Mouse (Mus musculus) embryonic facial prominence, embryonic 10.5 days (tissue): ENCODE data around the gene Astl. TPM values are rescaled to one million over a fixed set of nuclear protein-coding genes. Genes with fewer than 3 reads are reported as not detected.

Experiments
- DNase-seq: peaks from one replicate; pipeline ENCODE4 v3.0.0-alpha.2; 2017; ENCODE audit warnings: low spot score
- H3K27ac ChIP-seq: fragments of 300-500 bp; sonication (generic); replicated peaks from 2 replicates; pipeline ENCODE4 v1.5.1; 2016; ENCODE audit warnings: mild to moderate bottlenecking
- H3K27me3 ChIP-seq: fragments of 300-500 bp; sonication (generic); replicated peaks from 2 replicates; pipeline ENCODE4 v1.6.1; 2016; ENCODE audit warnings: low read depth, mild to moderate bottlenecking; ENCODE audit not compliant: poor library complexity, severe bottlenecking
- H3K36me3 ChIP-seq: fragments of 300-500 bp; sonication (generic); replicated peaks from 2 replicates; pipeline ENCODE4 v1.6.1; 2016; ENCODE audit warnings: mild to moderate bottlenecking, moderate library complexity
- H3K4me1 ChIP-seq: fragments of 300-500 bp; sonication (generic); 2 replicates; pipeline ENCODE4 v1.6.1; 2016
- H3K4me3 ChIP-seq: fragments of 300-500 bp; sonication (generic); 2 replicates; pipeline ENCODE4 v1.5.1; 2016; ENCODE audit warnings: mild to moderate bottlenecking, moderate library complexity
- H3K9me3 ChIP-seq: fragments of 300-500 bp; sonication (generic); 2 replicates; pipeline ENCODE4 v1.6.1; 2016; ENCODE audit warnings: mild to moderate bottlenecking
- WGBS: fragments of 180-500 bp; shearing (Covaris S2); methylation state at CpG from one replicate; pipeline ENCODE4 v1.1.7; 2016; 5-methylcytosine and 5-hydroxymethylcytosine counted together
- polyA plus RNA-seq: library from polyadenylated mRNA; unstranded; fragments of >200 nt; fragmentation: Nextera tagmentation; extraction: Ambion mirVana; gene quantifications from 2 replicates; pipeline ENCODE4 v1.2.1, GENCODE M21; 2016

Astl gene
- polyA plus RNA-seq, 1 experiment from 2014 or later: 0.09 TPM

DNA sequence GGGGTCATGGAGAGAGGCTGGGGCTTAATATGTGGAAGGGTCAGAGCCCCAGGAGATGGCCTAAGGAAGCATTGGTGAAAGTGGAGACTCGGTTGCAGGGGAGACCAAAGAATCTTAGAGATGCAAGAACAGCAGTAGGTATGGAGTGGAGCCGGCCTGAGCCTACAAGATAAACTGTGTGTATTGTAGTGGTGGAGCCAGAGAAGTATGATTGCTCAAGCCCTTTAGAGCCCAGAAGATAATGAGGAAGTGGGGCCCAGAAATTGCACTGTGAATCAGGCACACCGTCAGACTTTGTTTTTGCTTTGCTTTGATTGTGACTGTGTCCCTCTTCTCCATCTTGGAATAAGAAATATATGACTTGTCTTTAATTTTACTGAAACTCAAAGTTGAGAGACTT lies 52.9 kb downstream of the Astl start:
- Histone ChIP-seq H3K27ac (no peak overlapping the region), H3K9me3 (no peaks in the 10 kb centered on the region), H3K4me3 (no peak overlapping the region), H3K4me1 (peaks cover 13% of the 10 kb centered on the region), H3K36me3 (no peaks in the 10 kb centered on the region), H3K27me3 (no peaks in the 10 kb centered on the region)
- DNase-seq: no peak
- 72% methylated on average over 3 of the region's 3 CpGs for WGBS

DNA sequence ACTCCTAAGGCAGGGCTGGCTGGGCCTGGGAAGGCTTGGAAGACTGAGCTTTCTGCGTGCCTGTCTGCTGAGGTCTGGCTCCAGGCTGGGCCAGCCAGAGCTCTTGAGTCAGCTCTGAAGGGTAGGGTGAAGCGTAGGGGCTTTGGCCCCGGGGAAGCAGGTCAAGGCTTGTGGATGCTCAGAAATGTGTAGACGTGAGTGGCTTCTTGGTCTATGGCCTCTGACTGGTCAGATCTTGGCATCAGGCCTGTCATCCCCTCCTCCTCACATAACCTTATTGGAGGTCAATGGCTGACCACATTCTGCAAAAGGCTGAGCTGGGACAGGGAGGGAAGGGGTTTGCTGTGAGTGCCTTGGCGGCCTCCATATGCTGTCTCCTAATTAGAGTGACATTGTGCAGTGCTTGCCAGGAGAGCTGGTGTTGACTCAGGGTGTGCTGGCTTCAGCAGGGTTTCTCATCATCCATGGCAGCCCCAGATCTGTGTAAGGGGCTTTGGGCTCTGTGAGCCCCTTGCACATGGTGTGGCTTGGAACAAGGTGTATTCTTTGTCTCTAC lies 56.2 kb downstream of the Astl start:
- Histone ChIP-seq H3K4me1 (peaks cover 13% of the 10 kb centered on the region), H3K27ac (no peak overlapping the region; the same call in 1 of the 2 replicates), H3K9me3 (no peaks in the 10 kb centered on the region), H3K36me3 (no peaks in the 10 kb centered on the region), H3K27me3 (no peaks in the 10 kb centered on the region), H3K4me3 (no peak overlapping the region)
- WGBS: 85% methylated on average over 5 of the region's 5 CpGs
- DNase-seq: no peak

DNA sequence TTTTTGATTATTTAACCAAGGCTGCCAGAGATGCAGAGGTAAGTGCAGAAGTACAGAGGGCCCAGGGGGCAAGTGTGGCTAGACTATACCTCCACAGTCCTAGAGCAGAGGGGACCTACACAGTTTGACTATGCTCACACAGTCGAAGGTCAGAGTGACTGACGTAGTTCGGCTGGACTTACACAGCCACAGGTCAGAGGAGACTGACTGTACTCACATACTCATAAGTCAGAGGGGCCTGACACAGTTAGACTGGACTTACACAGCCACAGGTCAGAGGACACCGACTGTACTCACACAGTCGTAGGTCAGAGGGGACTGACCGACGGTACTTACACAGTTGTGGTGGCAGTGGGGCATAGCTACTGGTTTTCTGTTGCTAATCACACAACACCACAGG lies 60.3 kb downstream of the Astl start:
- H3K9me3 ChIP-seq: no peaks in the 10 kb centered on the region
- H3K36me3 ChIP-seq: no peaks in the 10 kb centered on the region
- WGBS: 86% methylated on average over 7 of the region's 7 CpGs
- H3K27me3 ChIP-seq: no peaks in the 10 kb centered on the region
- DNase-seq: no peak
- no peak overlapping the region for H3K27ac ChIP-seq
- H3K4me1 ChIP-seq: peaks cover 18% of the 10 kb centered on the region
- H3K4me3 ChIP-seq: no peak overlapping the region

Other genes with a start within 250 kb of the Astl start
- 116 and 117 TPM in 2 replicates for gene Ncaph, start 204.7 kb upstream of the Astl start, polyA plus RNA-seq
- 14.6 and 17.4 TPM in 2 replicates for gene Itpripl1, start 195.2 kb upstream of the Astl start, polyA plus RNA-seq
- gene 1810024B03Rik, start 130.4 kb upstream of the Astl start, polyA plus RNA-seq: 2.5 and 2.6 TPM in 2 replicates
- 108 TPM in 2 replicates for gene Snrnp200, start 130.3 kb upstream of the Astl start, polyA plus RNA-seq
- 54.9 and 55.5 TPM in 2 replicates for gene Ciao1, start 90.8 kb upstream of the Astl start, polyA plus RNA-seq
- gene Tmem127, start 90.7 kb upstream of the Astl start, polyA plus RNA-seq: 22.5 and 23.1 TPM in 2 replicates
- 80.1 and 81.2 TPM in 2 replicates for gene Stard7, start 68.4 kb upstream of the Astl start, polyA plus RNA-seq
- 3.3 and 3.6 TPM in 2 replicates for gene Dusp2, start 2.5 kb upstream of the Astl start, polyA plus RNA-seq
- 1.9 and 2.2 TPM in 2 replicates for gene Adra2b, start 24.6 kb downstream of the Astl start, polyA plus RNA-seq
- gene Gpat2, start 86.6 kb downstream of the Astl start, polyA plus RNA-seq: 0.12 and 0.26 TPM in 2 replicates
- gene Fahd2a, start 105.9 kb downstream of the Astl start, polyA plus RNA-seq: 22.9 and 23.1 TPM in 2 replicates
- gene Kcnip3, start 183.5 kb downstream of the Astl start, polyA plus RNA-seq: 1.8 TPM in 2 replicates
- gene Prom2, start 202.8 kb downstream of the Astl start, polyA plus RNA-seq: 3.0 and 3.3 TPM in 2 replicates
- 7.8 TPM in 2 replicates for gene Zfp661, start 248.5 kb downstream of the Astl start, polyA plus RNA-seq
- gene Mrps5, start 248.6 kb downstream of the Astl start, polyA plus RNA-seq: 171 and 177 TPM in 2 replicates